Mouse (Mus musculus): ENCODE data around the gene Nr1h4. TPM values are rescaled to one million over a fixed set of nuclear protein-coding genes. Genes with fewer than 3 reads are reported as not detected.
A peak's percentile ranks its signal among the peaks of the same experiment; 100 is the strongest.

Gene Nr1h4
- total RNA-seq, 2 experiments from 2014 or later = 0.21 TPM; not detected in 1

DNA sequence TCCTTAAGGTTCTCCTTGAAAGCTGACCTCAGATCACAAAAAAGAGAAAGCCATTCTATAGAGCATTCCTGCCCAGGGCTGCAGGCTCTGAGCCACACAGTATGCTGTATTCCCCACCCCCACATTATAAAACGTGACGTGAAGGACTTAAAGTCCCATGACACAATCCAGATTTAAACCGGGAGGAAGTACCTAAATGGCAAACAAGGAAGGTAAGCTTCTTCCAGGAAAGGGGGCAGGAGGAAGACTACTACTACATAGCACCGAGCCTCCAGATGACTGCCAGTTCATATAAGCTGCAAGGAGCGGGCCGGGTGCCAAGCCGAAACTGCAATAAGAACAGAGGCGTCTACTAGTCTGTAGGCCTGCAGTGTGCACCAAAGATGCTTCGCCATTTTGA is 97.5 kb downstream of the Nr1h4 start:
- peak in 1 of 2 experiments; percentile 13 for DNase-seq (ENCODE audit: low spot score in 2 of 2)

DNA sequence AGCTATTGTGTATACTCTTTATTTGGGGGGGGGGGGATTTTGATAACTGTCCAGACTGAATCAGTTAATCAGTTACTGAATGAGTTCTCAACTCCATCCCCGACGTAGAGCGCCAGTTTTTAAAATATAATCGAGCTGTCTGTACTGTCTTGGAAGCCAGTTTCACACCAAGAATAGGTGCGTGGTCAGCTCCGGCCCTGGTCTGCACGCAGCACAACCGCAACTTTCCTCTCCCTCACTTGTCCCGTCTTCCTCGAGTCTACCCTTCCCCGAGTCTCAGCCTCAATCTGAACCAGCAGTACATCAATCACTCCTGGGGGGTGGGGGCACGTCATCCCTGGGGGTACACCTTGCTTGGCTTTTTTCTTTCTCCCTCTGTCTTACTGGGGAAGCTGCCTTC is 98.0 kb downstream of the Nr1h4 start:
- no peak for DNase-seq (ENCODE audit: low spot score in 2 of 2)

DNA sequence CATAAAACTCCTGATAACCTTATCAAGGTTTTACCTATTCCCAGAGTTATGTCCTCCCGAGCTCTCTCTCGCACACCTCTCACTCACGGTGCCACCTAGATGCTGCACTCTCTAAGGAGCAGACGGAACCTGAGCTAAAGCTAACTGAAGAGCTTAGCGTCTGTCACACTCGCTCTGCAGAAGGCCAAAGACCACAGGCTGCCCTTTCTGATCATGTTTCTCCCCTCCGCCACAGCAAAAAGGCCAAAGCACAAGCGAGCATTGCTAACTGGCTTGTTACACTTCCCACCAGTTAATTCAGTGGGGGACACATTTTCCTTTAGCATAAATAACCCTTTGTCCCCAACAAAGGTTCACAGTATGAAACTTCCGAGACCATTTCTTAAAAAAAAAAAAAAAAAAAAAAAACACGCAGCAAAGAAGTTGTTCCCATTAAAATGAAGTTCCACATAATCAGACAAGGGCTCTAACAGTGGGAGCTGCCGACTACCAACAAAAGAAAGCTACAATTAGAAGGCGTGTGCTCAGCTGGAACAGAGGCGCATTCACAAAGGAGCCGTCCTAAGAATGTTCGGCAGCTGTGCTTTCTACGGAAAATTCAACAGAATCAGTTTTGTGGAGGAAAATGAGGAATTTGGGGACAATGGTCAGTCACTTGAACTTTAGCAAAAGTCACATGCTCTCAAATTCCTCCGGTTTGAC is 98.7 kb downstream of the Nr1h4 start:
- DNase-seq (ENCODE audit: low spot score in 2 of 2) = no peak

DNA sequence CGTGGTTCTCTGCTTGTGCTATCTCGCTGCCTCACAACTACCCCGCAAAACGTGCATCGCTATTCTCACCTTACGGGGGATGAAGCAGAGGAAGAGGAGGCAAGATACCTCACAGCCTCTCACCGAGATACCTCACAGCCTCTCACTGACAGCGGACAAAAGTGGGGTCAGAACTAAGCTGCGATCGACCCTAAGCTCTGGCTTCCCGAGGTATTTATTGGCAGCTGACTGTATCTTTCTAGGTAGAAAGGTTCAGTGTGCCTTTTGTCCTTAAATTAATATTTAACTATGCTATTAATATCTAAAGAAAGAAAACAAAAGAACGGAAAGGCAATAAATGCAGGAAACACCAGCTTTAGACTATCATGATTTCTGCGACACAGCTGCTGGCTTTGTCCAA is 100.6 kb downstream of the Nr1h4 start:
- no peak for DNase-seq (ENCODE audit: low spot score in 2 of 2)

DNA sequence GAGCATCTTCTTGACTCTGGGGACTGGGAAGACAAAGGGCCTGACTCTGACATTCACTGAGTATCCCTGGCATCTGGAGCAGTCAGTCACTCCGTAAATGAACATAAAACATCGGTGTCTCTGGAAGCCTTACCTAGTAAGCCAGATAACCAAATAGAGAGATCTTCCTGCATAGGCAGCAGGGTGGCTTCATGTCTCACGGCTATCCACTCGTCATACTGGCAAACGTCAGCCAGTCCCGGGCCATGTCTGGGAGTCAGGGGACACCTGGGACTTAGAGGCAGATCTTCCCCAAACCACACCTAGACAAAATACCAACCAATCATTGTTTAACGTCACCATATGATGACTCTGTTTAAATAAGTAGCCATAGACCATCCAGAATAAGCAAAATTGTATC is 102.6 kb downstream of the Nr1h4 start:
- DNase-seq (ENCODE audit: low spot score in 2 of 2) = no peak

DNA sequence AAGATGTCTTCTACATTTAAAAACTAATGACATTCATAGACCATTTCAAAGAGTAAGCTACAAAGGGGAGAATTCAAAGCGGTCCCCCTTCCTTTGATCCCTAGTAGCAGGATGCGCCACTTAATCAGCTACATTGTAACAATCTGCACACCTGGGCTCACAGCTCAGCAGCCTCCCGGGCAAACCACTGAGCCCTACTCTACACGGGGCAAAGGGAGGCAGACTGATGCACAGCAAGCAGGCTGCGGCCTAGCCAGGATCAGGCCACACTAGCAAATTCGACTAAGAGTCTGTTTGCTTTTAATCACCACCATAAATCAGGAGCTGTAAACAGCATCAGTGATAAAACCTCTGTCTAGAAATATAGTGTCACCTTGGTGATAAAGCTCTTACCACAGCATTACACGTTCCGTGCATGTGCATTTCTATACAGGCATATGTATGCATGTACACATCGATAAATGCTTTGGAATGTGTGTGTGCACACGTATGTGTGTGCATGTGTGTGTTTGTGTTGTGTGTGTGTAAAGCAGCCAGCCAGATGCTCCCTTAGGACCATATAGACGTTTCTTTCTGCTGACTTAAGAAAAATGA is 108.5 kb downstream of the Nr1h4 start:
- DNase-seq (ENCODE audit: low spot score in 2 of 2) = no peak

DNA sequence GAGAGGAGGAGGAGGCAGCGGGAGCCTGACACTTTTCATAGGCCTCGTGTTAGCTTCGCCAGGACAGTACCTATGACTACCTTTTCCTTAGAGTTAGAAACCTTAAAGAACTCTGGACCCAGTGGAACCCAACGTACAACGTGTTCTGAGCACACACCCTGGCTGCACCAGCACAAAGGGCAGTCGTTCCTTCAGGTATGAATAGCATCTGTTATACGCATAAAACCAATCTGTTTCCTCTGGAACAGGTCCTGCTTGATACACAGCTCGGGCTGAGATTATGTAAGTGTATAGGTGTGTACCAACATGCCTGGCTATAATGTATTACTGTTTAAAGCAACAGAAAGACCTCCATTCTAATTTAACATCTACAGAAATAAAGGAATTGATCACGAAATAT is 109.2 kb downstream of the Nr1h4 start:
- DNase-seq (ENCODE audit: low spot score in 2 of 2) = no peak

DNA sequence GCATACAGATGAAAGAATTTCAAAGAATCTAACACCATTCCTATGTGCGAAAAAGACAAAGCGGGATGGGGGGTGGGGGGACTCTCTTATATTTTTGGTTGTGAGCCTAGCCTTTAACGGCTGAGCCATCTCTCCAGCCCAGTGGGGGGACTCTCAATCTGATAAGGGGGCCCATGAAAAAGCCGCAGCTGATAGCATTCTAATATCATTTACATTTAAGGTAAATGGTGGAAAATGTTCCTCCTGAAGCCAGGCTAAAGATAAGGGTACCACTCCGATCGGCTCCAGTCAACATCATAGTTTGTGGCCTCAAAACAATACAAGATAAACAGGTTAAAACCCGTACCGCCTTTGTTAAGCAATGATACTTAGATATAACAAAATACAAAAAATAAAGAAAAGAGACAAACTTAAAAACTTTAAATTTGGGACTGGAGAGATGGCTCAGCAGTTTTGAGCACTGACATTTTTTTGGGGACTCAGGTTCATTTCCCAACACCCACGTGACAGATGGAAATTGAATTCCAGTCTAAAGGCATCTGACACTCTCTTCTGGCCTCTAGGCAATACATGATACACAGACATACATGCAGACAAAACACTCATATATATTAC is 110.1 kb downstream of the Nr1h4 start:
- no peak for DNase-seq (ENCODE audit: low spot score in 2 of 2)

DNA sequence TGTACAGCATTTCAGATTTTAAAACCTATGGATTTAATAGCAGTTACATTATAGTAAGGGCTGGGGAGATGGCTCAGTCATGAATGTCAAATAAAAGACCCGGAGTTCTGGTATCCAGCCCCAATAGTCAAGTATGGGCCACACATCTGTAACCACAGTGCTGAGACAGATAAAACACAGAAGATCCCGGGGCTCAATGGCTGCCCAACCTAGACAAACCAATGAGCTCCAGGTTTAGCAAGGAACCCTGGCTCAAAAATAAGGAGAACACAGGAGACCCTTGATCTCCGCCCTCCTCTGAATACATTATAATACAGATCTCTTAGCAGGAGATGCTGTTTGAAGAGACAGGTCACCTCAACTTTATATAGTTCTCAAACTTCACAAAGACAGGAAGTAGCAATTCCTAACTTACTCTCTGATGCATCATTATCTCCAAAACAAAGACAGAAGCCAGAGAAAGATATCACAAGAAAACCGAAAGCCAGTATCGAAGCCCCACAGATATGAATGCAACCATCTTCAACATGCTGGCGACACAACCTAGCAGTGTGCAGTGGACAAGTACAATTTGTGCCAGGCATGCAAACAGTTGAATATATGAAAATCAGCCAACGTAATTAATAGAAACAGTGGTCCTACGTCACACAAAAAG is 110.8 kb downstream of the Nr1h4 start:
- no peak for DNase-seq (ENCODE audit: low spot score in 2 of 2)

DNA sequence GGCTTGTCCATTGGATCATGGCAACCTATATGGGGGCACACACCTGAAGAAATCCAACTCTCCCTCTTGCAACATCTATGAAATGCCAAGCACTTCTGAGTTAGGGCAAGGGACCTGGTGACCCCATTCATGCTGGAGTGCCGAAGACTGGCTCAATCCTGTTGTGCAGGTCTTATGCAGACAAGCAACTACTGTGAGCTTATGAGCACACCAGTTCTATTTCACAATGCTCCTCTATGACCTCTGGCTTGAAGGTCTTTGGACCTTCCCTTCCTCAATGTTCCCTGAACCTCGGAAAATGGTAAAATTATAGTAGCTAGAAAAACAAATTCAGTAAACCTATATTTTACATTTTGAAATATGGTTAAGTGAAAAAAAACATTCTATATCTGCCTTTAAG is 115.4 kb downstream of the Nr1h4 start:
- DNase-seq (ENCODE audit: low spot score in 2 of 2) = no peak

DNA sequence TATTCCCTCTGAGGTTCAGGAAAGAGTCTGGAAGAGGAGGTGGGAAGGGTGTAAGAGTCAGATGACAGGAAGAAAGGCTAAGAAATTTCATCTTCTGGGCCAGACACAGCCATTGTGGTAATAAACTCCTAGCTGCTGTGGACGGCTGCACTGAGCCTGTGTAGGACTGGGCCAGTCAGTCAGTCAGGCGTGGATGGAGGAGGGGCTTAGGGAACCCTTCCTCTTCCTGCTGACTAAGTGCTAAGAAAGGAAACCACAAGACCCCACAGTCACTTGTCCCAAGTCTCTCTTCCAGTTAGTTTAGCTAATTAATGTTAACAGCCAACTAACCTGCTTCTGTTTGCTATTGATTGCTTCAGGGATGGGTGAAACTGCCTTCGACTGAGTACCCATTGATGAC is 117.9 kb downstream of the Nr1h4 start:
- no peak for DNase-seq (ENCODE audit: low spot score in 2 of 2)

DNA sequence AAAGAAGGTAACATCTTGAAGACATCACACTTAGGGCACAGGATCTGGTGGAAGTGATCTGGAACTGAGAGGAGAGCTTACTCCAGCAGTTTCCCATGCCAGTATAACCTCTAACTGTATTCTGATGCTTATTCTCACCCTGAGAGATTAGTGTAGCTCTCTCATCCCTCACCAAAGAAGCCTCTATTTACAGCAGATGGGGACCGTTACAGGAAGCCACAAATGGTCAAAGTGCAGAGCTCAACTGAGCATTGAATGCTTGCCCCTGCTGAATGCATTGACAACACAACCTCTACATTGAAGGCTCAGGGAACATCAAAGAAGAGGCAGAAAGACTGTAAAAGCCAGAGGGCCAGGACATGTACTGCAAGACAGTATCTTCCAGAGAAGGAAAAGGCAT is 125.8 kb downstream of the Nr1h4 start:
- DNase-seq (ENCODE audit: low spot score in 2 of 2) = no peak

DNA sequence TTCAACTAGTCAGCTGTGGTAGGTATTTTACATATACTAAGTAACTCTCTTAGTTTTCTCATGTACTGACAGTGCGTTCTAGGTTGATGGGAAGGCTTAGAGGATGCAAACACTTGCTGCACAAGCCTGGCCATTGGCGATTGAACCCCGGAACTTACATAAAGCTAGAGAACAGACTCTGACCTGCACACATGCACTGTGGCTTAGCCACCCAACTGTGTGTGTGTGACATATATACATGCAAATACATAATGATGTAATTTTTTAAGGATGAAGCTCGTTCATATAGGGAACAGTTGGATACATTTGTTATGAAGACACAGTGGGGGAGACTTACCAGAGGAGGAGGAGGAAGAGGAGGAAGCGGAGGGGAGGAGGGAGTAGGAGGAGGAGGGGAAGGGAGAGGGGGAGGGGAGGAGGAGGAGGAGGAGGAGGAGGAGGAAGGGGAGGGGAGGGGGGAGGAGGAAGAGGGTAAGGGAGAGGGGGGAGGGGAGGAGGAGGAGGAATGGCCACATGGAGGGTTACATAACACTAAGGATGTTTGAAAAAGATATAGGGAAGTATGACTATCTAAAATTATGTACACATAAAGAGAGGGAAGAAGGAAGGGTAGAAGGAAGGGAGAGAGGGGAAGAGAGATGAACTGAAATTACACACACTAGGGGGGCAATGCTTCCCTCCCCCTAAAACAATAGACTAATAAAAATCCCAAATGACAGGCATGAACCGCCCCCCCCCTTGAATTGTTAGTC is 126.5 kb downstream of the Nr1h4 start:
- DNase-seq (ENCODE audit: low spot score in 2 of 2) = no peak

DNA sequence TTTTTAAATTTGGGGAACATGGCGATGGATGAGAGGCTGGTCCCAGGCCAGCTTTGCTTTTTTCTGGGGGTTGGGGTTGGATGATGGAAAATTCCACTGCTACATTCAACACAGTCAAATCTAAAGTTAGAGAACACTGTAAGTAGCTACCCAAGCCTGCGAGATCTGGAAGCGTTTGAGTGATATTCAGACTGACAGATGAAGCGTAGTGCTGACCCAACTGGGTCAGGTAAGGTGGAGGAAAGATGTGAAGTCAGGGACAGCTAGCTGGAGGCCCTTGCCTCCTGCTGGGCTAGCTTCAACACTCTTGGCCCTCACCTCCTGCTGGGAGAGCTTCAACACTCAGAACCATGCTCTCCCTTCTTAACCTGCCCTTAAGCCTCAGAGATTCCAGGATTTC is 128.4 kb downstream of the Nr1h4 start:
- DNase-seq (ENCODE audit: low spot score in 2 of 2) = no peak

Other genes with a start within 250 kb of the Nr1h4 start
- gene Ano4, start 188.8 kb downstream of the Nr1h4 start, total RNA-seq (2021) = 10 to 100 TPM; 18.3 to 19.1 TPM
- 1 to 10 TPM; 2.1 to 2.3 TPM for gene Gas2l3, start 89.6 kb downstream of the Nr1h4 start, total RNA-seq (2021)
- 1 to 10 TPM; 2.3 to 2.8 TPM for gene Slc17a8, start 87.7 kb upstream of the Nr1h4 start, total RNA-seq (2021)
- 10 to 100 TPM; 32.2 to 34.6 TPM for gene Scyl2, start 152.7 kb upstream of the Nr1h4 start, total RNA-seq (2021)
- 10 to 100 TPM; 19.4 to 21.0 TPM for gene Actr6, start 198.7 kb upstream of the Nr1h4 start, total RNA-seq (2021)
- gene Uhrf1bp1l, start 211.4 kb upstream of the Nr1h4 start, total RNA-seq (2021) = 10 to 100 TPM; 77.1 to 81.1 TPM